Mouse (Mus musculus): ENCODE results near the gene Map2k5.

Gene Map2k5

GRCm38 (mm10) chr9:63185249-63185648 is 192.5 kb downstream of the Map2k5 start:
- no peak for DNase-seq (ENCODE audit: low spot score)

GRCm38 (mm10) chr9:63183864-63184263 is 193.8 kb downstream of the Map2k5 start:
- no peak for DNase-seq (ENCODE audit: low spot score)

GRCm38 (mm10) chr9:63182306-63182960 is 195.3 kb downstream of the Map2k5 start:
- DNase-seq (ENCODE audit: low spot score): no peak

- DNase-seq (ENCODE audit: low spot score): no peak
Observed at GRCm38 (mm10) chr9:63181337-63182178, 196.1 kb downstream of the Map2k5 start.

- DNase-seq (ENCODE audit: low spot score): no peak
Observed at GRCm38 (mm10) chr9:63178296-63178695, 199.4 kb downstream of the Map2k5 start.

- DNase-seq (ENCODE audit: low spot score): no peak
Observed at GRCm38 (mm10) chr9:63174001-63174721, 203.5 kb downstream of the Map2k5 start.

GRCm38 (mm10) chr9:63171951-63172350 is 205.8 kb downstream of the Map2k5 start:
- DNase-seq (ENCODE audit: low spot score): no peak

GRCm38 (mm10) chr9:63169127-63169526 is 208.6 kb downstream of the Map2k5 start:
- no peak for DNase-seq (ENCODE audit: low spot score)

GRCm38 (mm10) chr9:63165070-63165469 is 212.6 kb downstream of the Map2k5 start:
- no peak for DNase-seq (ENCODE audit: low spot score)

- DNase-seq (ENCODE audit: low spot score): no peak
Observed at GRCm38 (mm10) chr9:63163756-63164155, 213.9 kb downstream of the Map2k5 start.

GRCm38 (mm10) chr9:63151949-63152348 is 225.8 kb downstream of the Map2k5 start:
- no peak for DNase-seq (ENCODE audit: low spot score)

- DNase-seq (ENCODE audit: low spot score): no peak
Observed at GRCm38 (mm10) chr9:63151072-63151870, 226.4 kb downstream of the Map2k5 start.

GRCm38 (mm10) chr9:63150086-63150800 is 227.5 kb downstream of the Map2k5 start:
- DNase-seq (ENCODE audit: low spot score): no peak

GRCm38 (mm10) chr9:63149372-63149766 is 228.3 kb downstream of the Map2k5 start:
- no peak for DNase-seq (ENCODE audit: low spot score)

- no peak for DNase-seq (ENCODE audit: low spot score)
Observed at GRCm38 (mm10) chr9:63148410-63149371, 229.0 kb downstream of the Map2k5 start, which contains the start of gene Skor1. Gene Skor1 (minus strand): TSS chr9:63148961.

- DNase-seq (ENCODE audit: low spot score): no peak
Observed at GRCm38 (mm10) chr9:63147786-63148409, 229.8 kb downstream of the Map2k5 start.

GRCm38 (mm10) chr9:63147296-63147695 is 230.4 kb downstream of the Map2k5 start:
- DNase-seq (ENCODE audit: low spot score): no peak

GRCm38 (mm10) chr9:63146856-63147274 is 230.8 kb downstream of the Map2k5 start:
- DNase-seq (ENCODE audit: low spot score): no peak

- no peak for DNase-seq (ENCODE audit: low spot score)
Observed at GRCm38 (mm10) chr9:63146126-63146855, 231.4 kb downstream of the Map2k5 start.

Data from MN1 (cell line).